Mouse (Mus musculus): ENCODE measurements around the gene Ankrd17.
"Not testable (repeated sequence)": the region's sequence is repeated elsewhere in the genome, so short reads cannot be mapped to it uniquely, and the experiment has no call there.

Gene Ankrd17

GRCm38 (mm10) chr5:90338177-90339091 is 27.9 kb downstream of the Ankrd17 start:
- DNase-seq (ENCODE audit: low spot score in 2 of 2) = no peak

GRCm38 (mm10) chr5:90332478-90332877 is 33.9 kb downstream of the Ankrd17 start:
- no peak for DNase-seq (ENCODE audit: low spot score in 2 of 2)

- DNase-seq (ENCODE audit: low spot score in 2 of 2) = no peak
Observed at GRCm38 (mm10) chr5:90331071-90331470, 35.3 kb downstream of the Ankrd17 start.

- DNase-seq (ENCODE audit: low spot score in 2 of 2) = no peak
Observed at GRCm38 (mm10) chr5:90298396-90298795, 68.0 kb downstream of the Ankrd17 start.

GRCm38 (mm10) chr5:90289887-90290286 is 76.5 kb downstream of the Ankrd17 start:
- DNase-seq (ENCODE audit: low spot score in 2 of 2) = no peak

- DNase-seq (ENCODE audit: low spot score in 2 of 2) = peak; percentile 48 to 62
Observed at GRCm38 (mm10) chr5:90286559-90286958, 79.8 kb downstream of the Ankrd17 start.

GRCm38 (mm10) chr5:90280061-90280460 is 86.3 kb downstream of the Ankrd17 start:
- no peak for DNase-seq (ENCODE audit: low spot score in 2 of 2)

- DNase-seq (ENCODE audit: low spot score in 2 of 2) = no peak
Observed at GRCm38 (mm10) chr5:90279418-90279817, 87.0 kb downstream of the Ankrd17 start.

GRCm38 (mm10) chr5:90277443-90277842 is 88.9 kb downstream of the Ankrd17 start:
- DNase-seq (ENCODE audit: low spot score in 2 of 2) = no peak

GRCm38 (mm10) chr5:90274806-90275205 is 91.6 kb downstream of the Ankrd17 start:
- DNase-seq (ENCODE audit: low spot score in 2 of 2) = no peak

- not testable (repeated sequence) for DNase-seq (ENCODE audit: low spot score in 2 of 2)
Observed at GRCm38 (mm10) chr5:90262230-90262629, 104.1 kb downstream of the Ankrd17 start.

- no peak for DNase-seq (ENCODE audit: low spot score in 2 of 2)
Observed at GRCm38 (mm10) chr5:90257023-90257422, 109.4 kb downstream of the Ankrd17 start.

GRCm38 (mm10) chr5:90247503-90247902 is 118.9 kb downstream of the Ankrd17 start:
- DNase-seq (ENCODE audit: low spot score in 2 of 2) = no peak

GRCm38 (mm10) chr5:90246987-90247386 is 119.4 kb downstream of the Ankrd17 start:
- DNase-seq (ENCODE audit: low spot score in 2 of 2) = no peak

- no peak for DNase-seq (ENCODE audit: low spot score in 2 of 2)
Observed at GRCm38 (mm10) chr5:90246567-90246966, 119.8 kb downstream of the Ankrd17 start.

GRCm38 (mm10) chr5:90245416-90245815 is 121.0 kb downstream of the Ankrd17 start:
- DNase-seq (ENCODE audit: low spot score in 2 of 2) = no peak

- no peak for DNase-seq (ENCODE audit: low spot score in 2 of 2)
Observed at GRCm38 (mm10) chr5:90235217-90235616, 131.2 kb downstream of the Ankrd17 start.

- no peak for DNase-seq (ENCODE audit: low spot score in 2 of 2)
Observed at GRCm38 (mm10) chr5:90233305-90233704, 133.1 kb downstream of the Ankrd17 start.

GRCm38 (mm10) chr5:90229760-90230159 is 136.6 kb downstream of the Ankrd17 start:
- DNase-seq (ENCODE audit: low spot score in 2 of 2) = no peak

GRCm38 (mm10) chr5:90226696-90227095 is 139.7 kb downstream of the Ankrd17 start:
- peak in 1 of 2 experiments; percentile 11 for DNase-seq (ENCODE audit: low spot score in 2 of 2)

GRCm38 (mm10) chr5:90224730-90225129 is 141.6 kb downstream of the Ankrd17 start:
- DNase-seq (ENCODE audit: low spot score in 2 of 2) = peak in 1 of 2 experiments; percentile 2

- DNase-seq (ENCODE audit: low spot score in 2 of 2) = peak; percentile 99
Observed at GRCm38 (mm10) chr5:90223534-90224381, 142.6 kb downstream of the Ankrd17 start, which contains the start of gene Cox18. TSS of gene Cox18 (minus strand) at chr5:90224001.
